Mouse (Mus musculus) layer of hippocampus, adult 6 months (tissue): ENCODE measurements around the gene Mageb5. TPM values are rescaled to one million over a fixed set of nuclear protein-coding genes. Genes with fewer than 3 reads are reported as not detected.

Source experiments
- long read RNA-seq, 2 experiments: library from polyadenylated mRNA; unstranded; transcript quantifications; one replicate each; pipeline ENCODE4 v2.0.0; 2019 to 2020
- polyA plus RNA-seq: library from polyadenylated mRNA; unstranded; fragments of <200 nt; fragmentation: Nextera tagmentation; gene quantifications from 2 replicates; pipeline ENCODE4 v1.2.3, GENCODE M21; 2021

Mageb5 gene
- not detected in 2 replicates for polyA plus RNA-seq
- long read RNA-seq, experiment 1, result 0 reads
- long read RNA-seq, experiment 2, result 0 reads

GRCm38 (mm10) chrX:91782918-91783317 is at the start of gene Mageb5:
TSS of gene Mageb5 (minus strand) at chrX:91783018.

Other genes with a start within 250 kb of the Mageb5 start
- not detected in 2 replicates for gene 1700084M14Rik, start 207.1 kb downstream of the Mageb5 start, polyA plus RNA-seq
- gene Gm14781, start 150.8 kb downstream of the Mageb5 start, polyA plus RNA-seq, result not detected in 2 replicates
- not detected in 2 replicates for gene Mageb1, start 233.3 kb upstream of the Mageb5 start, polyA plus RNA-seq